Mouse (Mus musculus): Measurements from ENCODE around the gene Srarp. TPM values are rescaled to one million over a fixed set of nuclear protein-coding genes. Genes with fewer than 3 reads are reported as not detected.

The Srarp gene
- total RNA-seq, 2 experiments from 2014 or later: 3.8 to 4.2 TPM

GRCm38 (mm10) chr4:141397861-141398260 is 38.0 kb downstream of the Srarp start:
- no peak overlapping the region for H3K4me3 ChIP-seq
- intact Hi-C loops (cut with DNase I): no loop called here
- H3K27ac ChIP-seq: no peak overlapping the region
- no peak for DNase-seq (ENCODE audit: extremely low spot score in 1 of 2, low spot score in 2 of 2)
- TF ChIP-seq CTCF (IDR thresholded peaks at IDR 0.05): no peak

GRCm38 (mm10) chr4:141394751-141395150 is 41.2 kb downstream of the Srarp start:
- TF ChIP-seq CTCF (IDR thresholded peaks at IDR 0.05): no peak
- no peak for DNase-seq (ENCODE audit: extremely low spot score in 1 of 2, low spot score in 2 of 2)
- intact Hi-C loops (cut with DNase I): no loop called here
- H3K4me3 ChIP-seq: no peak overlapping the region
- no peak overlapping the region for H3K27ac ChIP-seq

GRCm38 (mm10) chr4:141391293-141391692 is 44.6 kb downstream of the Srarp start:
- intact Hi-C loops (cut with DNase I): no loop called here
- no peak for DNase-seq (ENCODE audit: extremely low spot score in 1 of 2, low spot score in 2 of 2)
- TF ChIP-seq CTCF (IDR thresholded peaks at IDR 0.05): no peak
- H3K27ac ChIP-seq: no peak overlapping the region
- H3K4me3 ChIP-seq: no peak overlapping the region

GRCm38 (mm10) chr4:141389366-141390150 is 46.3 kb downstream of the Srarp start:
- Histone ChIP-seq H3K27ac (no peak overlapping the region), H3K4me3 (no peak overlapping the region)
- DNase-seq (ENCODE audit: extremely low spot score in 1 of 2, low spot score in 2 of 2): no peak
- intact Hi-C loops (cut with DNase I): no loop called here
- TF ChIP-seq CTCF (IDR thresholded peaks at IDR 0.05): no peak

GRCm38 (mm10) chr4:141387933-141388332 is 48.0 kb downstream of the Srarp start:
- intact Hi-C loops (cut with DNase I): no loop called here
- H3K27ac ChIP-seq: no peak overlapping the region
- TF ChIP-seq CTCF (IDR thresholded peaks at IDR 0.05): no peak
- no peak for DNase-seq (ENCODE audit: extremely low spot score in 1 of 2, low spot score in 2 of 2)
- H3K4me3 ChIP-seq: no peak overlapping the region

- H3K27ac ChIP-seq: no peak overlapping the region
- peak; percentile 87 for TF ChIP-seq CTCF (IDR thresholded peaks at IDR 0.05)
- no peak overlapping the region for H3K4me3 ChIP-seq
- DNase-seq (ENCODE audit: extremely low spot score in 1 of 2, low spot score in 2 of 2): peak; percentile 43 to 77
- intact Hi-C loops (cut with DNase I): no loop called here
These were observed 48.7 kb downstream of the Srarp start for GRCm38 (mm10) chr4:141387093-141387784.

- intact Hi-C loops (cut with DNase I): no loop called here
These were observed 49.8 kb downstream of the Srarp start for GRCm38 (mm10) chr4:141386150-141386549.

GRCm38 (mm10) chr4:141385275-141385674 is 50.6 kb downstream of the Srarp start:
- intact Hi-C loops (cut with DNase I): loop anchor here (2.0 kb wide), 2 partner anchors 190 to 468 kb away; no protein-coding TSS in a partner anchor
- TF ChIP-seq CTCF (IDR thresholded peaks at IDR 0.05): peak; percentile 81
- no peak overlapping the region for H3K27ac ChIP-seq
- DNase-seq (ENCODE audit: extremely low spot score in 1 of 2, low spot score in 2 of 2): no peak
- H3K4me3 ChIP-seq: no peak overlapping the region

More at GRCm38 (mm10) chr4:141386150-141386549, 49.8 kb downstream of the Srarp start:
- H3K4me3 ChIP-seq: no peak overlapping the region
- no peak overlapping the region for H3K27ac ChIP-seq
- DNase-seq (ENCODE audit: extremely low spot score in 1 of 2, low spot score in 2 of 2): no peak
- TF ChIP-seq CTCF (IDR thresholded peaks at IDR 0.05): peak; percentile 10

Other genes starting within 250 kb of the Srarp start
- 1 to 10 TPM; 2.7 to 4.4 TPM for gene Rsg1, start 222.1 kb downstream of the Srarp start, total RNA-seq (2021)
- 10 to 100 TPM; 17.1 to 18.2 TPM for gene Arhgef19, start 196.6 kb downstream of the Srarp start, total RNA-seq (2021)
- 1 to 10 TPM; 1.3 to 1.9 TPM for gene Epha2, start 134.9 kb downstream of the Srarp start, total RNA-seq (2021)
- 1 to 10 TPM; 3.4 to 4.7 TPM for gene Fam131c, start 67.9 kb downstream of the Srarp start, total RNA-seq (2021)
- under 1 TPM in 1 of 2 experiments, not detected in 1; 0.36 TPM for gene Clcnka, start 37.4 kb downstream of the Srarp start, total RNA-seq (2021)
- not detected for gene Clcnkb, start 20.1 kb downstream of the Srarp start, total RNA-seq (2021)
- gene Hspb7, start 15.3 kb downstream of the Srarp start, total RNA-seq (2021): under 1 TPM; 0.40 to 0.57 TPM
- gene Zbtb17, start 8.5 kb upstream of the Srarp start, total RNA-seq (2021): 10 to 100 TPM; 45.3 to 46.4 TPM
- gene Spen, start 102.5 kb upstream of the Srarp start, total RNA-seq (2021): 10 to 100 TPM; 68.0 to 73.2 TPM
- gene Fblim1, start 170.0 kb upstream of the Srarp start, total RNA-seq (2021): 1 to 10 TPM in 1 of 2 experiments, under 1 TPM in 1; 0.75 to 1.1 TPM
- gene Tmem82, start 182.5 kb upstream of the Srarp start, total RNA-seq (2021): 1 to 10 TPM in 1 of 2 experiments, under 1 TPM in 1; 0.30 to 1.1 TPM
- 1 to 10 TPM; 3.2 TPM for gene Slc25a34, start 187.7 kb upstream of the Srarp start, total RNA-seq (2021)
- 10 to 100 TPM; 90.1 to 94.2 TPM for gene Plekhm2, start 228.8 kb upstream of the Srarp start, total RNA-seq (2021)
- gene Rsc1a1, start 249.5 kb upstream of the Srarp start, total RNA-seq (2021): 1 to 10 TPM; 1.1 to 1.2 TPM

Measured in left cerebral cortex, adult 2 months (tissue).